21 mouse cellular contexts compared by ENCODE assay signal in the genomic region with DNA sequence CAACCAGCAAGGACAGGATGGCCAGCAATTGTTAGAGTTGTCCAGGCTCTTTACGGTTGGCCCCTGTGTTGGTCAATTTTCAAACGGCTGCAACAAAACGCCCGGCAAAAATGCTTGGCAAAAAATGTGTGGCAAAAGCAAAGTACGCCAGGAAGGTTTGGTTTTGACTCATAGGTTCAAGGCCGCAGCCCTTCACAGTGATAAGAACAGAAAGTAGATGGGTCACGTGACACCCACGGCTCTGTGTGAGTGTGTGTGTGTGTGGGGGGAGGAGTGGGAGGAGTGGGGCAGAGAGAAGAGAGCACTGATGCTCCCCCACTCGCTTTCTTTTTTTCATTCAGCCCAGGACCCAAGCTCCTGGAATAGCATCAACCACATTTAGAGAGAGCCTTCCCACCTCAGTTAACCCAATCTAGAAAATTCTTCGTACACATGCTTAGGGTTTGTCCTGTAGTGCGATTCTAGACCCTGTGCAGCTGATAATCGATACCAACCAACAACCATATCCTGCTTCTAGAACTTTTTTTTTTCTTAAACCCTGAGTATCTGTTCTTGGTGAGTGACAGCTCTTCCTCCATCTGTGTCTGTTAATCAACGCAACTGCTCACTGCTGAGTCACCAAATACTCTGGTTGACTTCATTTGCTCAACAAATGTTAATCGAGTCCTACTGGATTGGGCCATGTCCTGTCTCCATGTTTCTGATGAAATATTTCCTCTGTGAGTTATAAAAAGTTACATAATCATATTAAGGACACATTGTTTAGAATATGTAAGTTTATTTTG. TPM values are rescaled to one million over a fixed set of nuclear protein-coding genes. Genes with fewer than 3 reads are reported as not detected.
DNase-seq lines count a peak whose midpoint lies in the region; TF ChIP-seq lines count a peak whose summit lies in the region.
"Had no signal": no experiment of that assay in that cellular context is flagged by ENCODE, and none has a peak within 500 bp of the region (broad histone marks: within the 10 kb centered on the region; RNA-seq: fewer than 3 reads in every experiment).

No protein-coding gene starts in this region.

- peaks cover 2% of the 10 kb centered on the region for H3K27me3 ChIP-seq in CH12.LX (replicated peaks)
- H3K27me3 ChIP-seq: embryonic facial prominence, embryonic 15.5 days; forebrain, embryonic 15.5 days; limb, embryonic 13.5 days; lung, embryonic 15.5 days; midbrain, embryonic 13.5 days; neural tube, embryonic 15.5 days had no signal

- H3K36me3 ChIP-seq in CH12.LX (replicated peaks in 1 of 2; ENCODE audit: control insufficient read depth in 1 of 2, insufficient read depth in 1 of 2, low read length in 1 of 2) = no peaks in the 10 kb centered on the region
- H3K36me3 ChIP-seq: embryonic facial prominence, embryonic 15.5 days; forebrain, embryonic 15.5 days; limb, embryonic 13.5 days; lung, embryonic 15.5 days; midbrain, embryonic 13.5 days; neural tube, embryonic 15.5 days had no signal

- dilution Hi-C loops in CH12.LX (cut with MboI; ENCODE audit: extremely low pct_ligation_motif_present, extremely low pct_unique_long_range_greater_than_20kb, low sequenced_read_pairs) = no loop called here

- H3K27ac ChIP-seq in CH12.LX (ENCODE audit: insufficient read depth, low read depth) = no peak overlapping the region
- H3K27ac ChIP-seq: embryonic facial prominence, embryonic 15.5 days; forebrain, embryonic 15.5 days; limb, embryonic 13.5 days; lung, embryonic 15.5 days; midbrain, embryonic 13.5 days; neural tube, embryonic 15.5 days had no signal

- no peak for TF ChIP-seq CTCF in CH12.LX (conservative IDR thresholded peaks at IDR 0.05 in 1 of 2, IDR thresholded peaks at IDR 0.05 in 1 of 2; ENCODE audit: low read depth in 2 of 2, low read length in 2 of 2)

- no peak overlapping the region for H3K9ac ChIP-seq in CH12.LX (ENCODE audit: insufficient read depth, low read depth)
- H3K9ac ChIP-seq: embryonic facial prominence, embryonic 15.5 days; forebrain, embryonic 15.5 days; limb, embryonic 13.5 days; lung, embryonic 15.5 days; midbrain, embryonic 13.5 days; neural tube, embryonic 15.5 days had no signal

- no peak overlapping the region for H3K4me3 ChIP-seq in CH12.LX (replicated peaks in 1 of 3; ENCODE audit: low read depth in 2 of 3, low read length in 2 of 3, poor library complexity in 1 of 3)
- H3K4me3 ChIP-seq: embryonic facial prominence, embryonic 15.5 days; forebrain, embryonic 15.5 days; limb, embryonic 13.5 days; lung, embryonic 15.5 days; midbrain, embryonic 13.5 days; neural tube, embryonic 15.5 days had no signal

- H3K79me2 ChIP-seq in CH12.LX (replicated peaks; ENCODE audit: control insufficient read depth, extremely low read depth, insufficient read depth, poor library complexity, severe bottlenecking) = no peaks in the 10 kb centered on the region

- TF ChIP-seq EP300 in CH12.LX (IDR thresholded peaks at IDR 0.05; ENCODE audit: low read length) = peak; percentile 48; the same call in 1 of the 2 replicates

- H3K4me1 ChIP-seq in CH12.LX (ENCODE audit: control insufficient read depth in 1 of 2, insufficient read depth in 2 of 2) = peaks cover 0 to 7% of the 10 kb centered on the region in 2 experiments; a peak in 1 of 4 replicates
- H3K4me1 ChIP-seq: embryonic facial prominence, embryonic 15.5 days; forebrain, embryonic 15.5 days; limb, embryonic 13.5 days; lung, embryonic 15.5 days; neural tube, embryonic 15.5 days had no signal

- H3K4me2 ChIP-seq in CH12.LX (ENCODE audit: insufficient read depth, low read depth, poor library complexity, severe bottlenecking) = peak overlapping the region; percentile 74
- H3K4me2 ChIP-seq: embryonic facial prominence, embryonic 15.5 days; forebrain, embryonic 15.5 days; limb, embryonic 13.5 days; lung, embryonic 15.5 days; midbrain, embryonic 13.5 days; neural tube, embryonic 15.5 days had no signal

- in situ Hi-C loops in CH12.LX (cut with MboI; ENCODE audit: low pct_ligation_motif_present, low pct_unique_long_range_greater_than_20kb, low sequenced_read_pairs) = no loop called here

- H3K9me3 ChIP-seq in CH12.LX (replicated peaks; ENCODE audit: low read length) = no peaks in the 10 kb centered on the region
- H3K9me3 ChIP-seq: embryonic facial prominence, embryonic 15.5 days; forebrain, embryonic 15.5 days; limb, embryonic 13.5 days; lung, embryonic 15.5 days; midbrain, embryonic 13.5 days; neural tube, embryonic 15.5 days had no signal

- peak; percentile 19 for DNase-seq in layer of hippocampus, adult 11-12 months (ENCODE audit: low spot score)
- no peak for DNase-seq in layer of hippocampus, postnatal 25 days (ENCODE audit: extremely low spot score in 1 of 2, low spot score in 1 of 2)
- DNase-seq in CH12.LX (ENCODE audit: extremely low read depth) = peak; percentile 34
- peak; percentile 69 to 72 for DNase-seq in adrenal gland, postnatal 36 days
- peak; percentile 67 for DNase-seq in thymus, postnatal 0 days (ENCODE audit: low spot score)
- DNase-seq in cerebellum, postnatal 4 days (ENCODE audit: low spot score in 2 of 2) = no peak
- DNase-seq in gastrocnemius, adult 18-20 months (ENCODE audit: low spot score) = no peak
- DNase-seq in cerebellum, adult 11-12 months = no peak
- DNase-seq: B cell, adult 2 months; gastrocnemius, postnatal 25 days; kidney, adult 11 months had no signal

- no peak for TF ChIP-seq POLR2A in CH12.LX (IDR thresholded peaks at IDR 0.05; ENCODE audit: low read depth, low read length)

- no peak for TF ChIP-seq RAD21 in CH12.LX (IDR thresholded peaks at IDR 0.05; ENCODE audit: low read depth, low read length)

TF ChIP-seq in CH12.LX, 34 proteins besides CTCF, POLR2A, EP300 and RAD21:
- TF ChIP-seq USF2 (conservative IDR thresholded peaks at IDR 0.05; ENCODE audit: low read depth, low read length) = peak; percentile 89
- peak; percentile 84 for TF ChIP-seq IRF4 (IDR thresholded peaks at IDR 0.05; ENCODE audit: low read depth, low read length)
- TF ChIP-seq SIN3A (IDR thresholded peaks at IDR 0.05; ENCODE audit: low read length) = no peak
- TF ChIP-seq POLR2AphosphoS2 (IDR thresholded peaks at IDR 0.05; ENCODE audit: low read depth, low read length) = no peak
- peak; percentile 91 for TF ChIP-seq BHLHE40 (IDR thresholded peaks at IDR 0.05; ENCODE audit: low read depth, low read length)
- TF ChIP-seq MAX (IDR thresholded peaks at IDR 0.05; ENCODE audit: low read length) = peak; percentile 56
- peak; percentile 33; the same call in 1 of the 2 replicates for TF ChIP-seq JUN (IDR thresholded peaks at IDR 0.05; ENCODE audit: insufficient read depth, low read depth, low read length)
- peak; percentile 89 for TF ChIP-seq USF1 (IDR thresholded peaks at IDR 0.05; ENCODE audit: low read depth, low read length)
- 0 out of 2 replicates have a peak, but pooled peaks have one; percentile 47 for TF ChIP-seq MAZ (IDR thresholded peaks at IDR 0.05; ENCODE audit: low read depth, low read length)
- no peak for TF ChIP-seq MXI1 (IDR thresholded peaks at IDR 0.05; ENCODE audit: low read depth, low read length)
- peak; percentile 77 for TF ChIP-seq JUND (conservative IDR thresholded peaks at IDR 0.05; ENCODE audit: low read depth, low read length)
- no peak for TF ChIP-seq ZMIZ1 (IDR thresholded peaks at IDR 0.05; ENCODE audit: low read depth, low read length)
- no peak for TF ChIP-seq SMC3 (IDR thresholded peaks at IDR 0.05; ENCODE audit: low read depth, low read length)
- no peak for TF ChIP-seq ZKSCAN1 (IDR thresholded peaks at IDR 0.05; ENCODE audit: borderline replicate concordance, low read depth, low read length)
- no peak for TF ChIP-seq GABPA (IDR thresholded peaks at IDR 0.05; ENCODE audit: insufficient replicate concordance, low read depth, low read length)

RNA-seq across cellular contexts. Expression of gene Gm17087, which starts 4.5 kb away (rescaled TPM):
- total RNA-seq in layer of hippocampus, postnatal 25 days (2021) = not detected
- not detected in 2 replicates for total RNA-seq in CH12.LX (2012; rRNA removed)
- total RNA-seq in CH12.LX (2014; rRNA removed) = not detected in 2 replicates
- 0.85 and 1.2 TPM in 2 replicates for polyA plus RNA-seq in CH12.LX (2012; ENCODE audit: insufficient read length, low read depth)
- total RNA-seq in adrenal gland, postnatal 36 days (2021) = not detected
- not detected in 2 replicates for polyA plus RNA-seq in thymus, postnatal 0 days (2015; fragmentation: Nextera tagmentation; extraction: Ambion mirVana)
- not detected for total RNA-seq in gastrocnemius, adult 18-20 months (2021)
- total RNA-seq: common myeloid progenitor, adult 5-6 weeks; gastrocnemius, postnatal 25 days; layer of hippocampus, postnatal 14 days had no signal
- polyA plus RNA-seq: embryonic facial prominence, embryonic 15.5 days; forebrain, embryonic 15.5 days; heart, embryonic 16.5 days; limb, embryonic 13.5 days; lung, embryonic 15.5 days; midbrain, embryonic 13.5 days; neural tube, embryonic 15.5 days; stomach, embryonic 16.5 days had no signal

RNA-seq across cellular contexts. Expression of gene Pde10a, which starts 37.1 kb away (rescaled TPM):
- 10 to 100 TPM; 55.2 to 64.0 TPM for total RNA-seq in layer of hippocampus, postnatal 25 days (2021)
- total RNA-seq in CH12.LX (2012; rRNA removed) (0.04 and 0.13 TPM in 2 replicates), CH12.LX (2014; rRNA removed) (0.07 and 0.21 TPM in 2 replicates)
- polyA plus RNA-seq in CH12.LX (2012; ENCODE audit: insufficient read length, low read depth) = 0.23 and 0.41 TPM in 2 replicates
- total RNA-seq in adrenal gland, postnatal 36 days (2021) = 10 to 100 TPM; 20.6 to 62.1 TPM
- 3.1 and 3.3 TPM in 2 replicates for polyA plus RNA-seq in thymus, postnatal 0 days (2015; fragmentation: Nextera tagmentation; extraction: Ambion mirVana)
- 1 to 10 TPM; 3.5 to 4.4 TPM for total RNA-seq in gastrocnemius, adult 18-20 months (2021)

Comparison
In these comparisons a context has a peak if more than half of its experiments do, and no peak if none do; other contexts are left out.
1. DNase-seq: peak in layer of hippocampus, adult 11-12 months (single experiment), CH12.LX (single experiment), adrenal gland, postnatal 36 days (2 of 2) and thymus, postnatal 0 days (single experiment); none in layer of hippocampus, postnatal 25 days (0 of 2), cerebellum, postnatal 4 days (0 of 2), gastrocnemius, adult 18-20 months (single experiment) and cerebellum, adult 11-12 months (single experiment).
2. RNA of gene Pde10a, which starts 37.1 kb away (total RNA-seq): 55.2 to 64.0 TPM in layer of hippocampus, postnatal 25 days and 20.6 to 62.1 TPM in adrenal gland, postnatal 36 days; 3.5 to 4.4 TPM in gastrocnemius, adult 18-20 months and 0.04 to 0.21 TPM in CH12.LX; every median in the first group is over 4 times any median in the second.